Mouse (Mus musculus): ENCODE data around the gene Mthfd1l.

GRCm38 (mm10) chr10:3947346-3947745, 25.6 kb upstream of the Mthfd1l start:
- TF ChIP-seq CTCF (IDR thresholded peaks at IDR 0.05; ENCODE audit: control insufficient read depth, insufficient read depth, low read length) = no peak
- TF ChIP-seq POLR2A (IDR thresholded peaks at IDR 0.05; ENCODE audit: borderline replicate concordance, control insufficient read depth, low read depth, low read length) = no peak
